Mouse (Mus musculus): ENCODE measurements around the gene Ncoa7. TPM values are rescaled to one million over a fixed set of nuclear protein-coding genes. Genes with fewer than 3 reads are reported as not detected.

Gene Ncoa7
- polyA plus RNA-seq, 1 experiment: 2.7 TPM

DNA sequence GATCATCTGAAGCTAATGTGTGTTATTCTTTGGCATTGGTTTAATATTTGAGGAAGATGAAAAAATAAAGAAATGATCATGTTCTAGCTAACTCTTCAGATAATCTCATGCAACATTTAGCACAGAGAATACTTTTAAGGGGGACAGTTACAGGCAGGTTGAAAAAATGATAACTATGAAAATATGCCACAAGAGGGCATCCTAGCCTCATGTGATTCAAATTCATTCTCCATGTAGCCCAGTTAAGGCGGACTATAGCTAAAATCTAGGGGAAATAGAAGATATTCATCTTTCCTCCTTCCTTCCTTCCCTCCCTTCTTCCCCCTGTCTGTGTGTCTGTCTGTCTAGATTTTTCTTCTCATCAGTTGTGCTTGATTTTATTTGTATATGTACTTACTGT, 21.9 kb upstream of the Ncoa7 start:
- H3K4me2 ChIP-seq (ENCODE audit: low read depth): no peak overlapping the region
- no peak overlapping the region for H3ac ChIP-seq (ENCODE audit: control insufficient read depth, insufficient read length)
- H3K36me3 ChIP-seq (ENCODE audit: control insufficient read depth, insufficient read depth): no peaks in the 10 kb centered on the region
- H3K79me2 ChIP-seq (ENCODE audit: control insufficient read depth, insufficient read depth): no peaks in the 10 kb centered on the region
- TF ChIP-seq SRF (IDR thresholded peaks at IDR 0.05; ENCODE audit: control insufficient read depth, insufficient read length, low read depth) (no peak), POLR2AphosphoS2 (IDR thresholded peaks at IDR 0.05; ENCODE audit: insufficient read length, low read depth) (no peak), E2F4 (IDR thresholded peaks at IDR 0.05; ENCODE audit: insufficient read depth) (no peak), MYOD1 (IDR thresholded peaks at IDR 0.05; ENCODE audit: control insufficient read depth in 1 of 3, insufficient read length in 2 of 3, low read depth in 2 of 3) (no peak), REST (IDR thresholded peaks at IDR 0.05; ENCODE audit: insufficient read depth, insufficient read length) (no peak)
- peaks cover 6% of the 10 kb centered on the region for H3K27me3 ChIP-seq (ENCODE audit: control insufficient read depth, insufficient read depth, insufficient read length)
- H3K4me3 ChIP-seq: no peak overlapping the region

DNA sequence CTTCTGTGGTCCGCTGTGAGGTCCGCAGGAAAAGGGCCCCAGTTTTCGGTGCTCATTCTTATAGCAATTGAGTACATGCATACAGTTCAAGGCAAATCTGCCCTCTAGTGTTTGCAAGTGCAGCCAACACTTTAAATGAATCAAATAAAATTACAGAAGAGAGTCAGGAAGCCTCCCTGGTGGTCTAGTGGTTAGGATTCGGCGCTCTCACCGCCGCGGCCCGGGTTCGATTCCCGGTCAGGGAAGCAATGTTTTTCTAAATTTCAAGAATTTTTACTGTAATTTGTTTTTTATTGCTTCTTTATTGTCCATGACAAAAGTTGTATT, 7.8 kb upstream of the Ncoa7 start:
- Histone ChIP-seq H3K4me3 (peak overlapping the region; percentile 19), H3K4me2 (ENCODE audit: low read depth) (peak overlapping the region; percentile 74), H3K27me3 (ENCODE audit: control insufficient read depth, insufficient read depth, insufficient read length) (no peaks in the 10 kb centered on the region), H3K36me3 (ENCODE audit: control insufficient read depth, insufficient read depth) (no peaks in the 10 kb centered on the region), H3K79me2 (ENCODE audit: control insufficient read depth, insufficient read depth) (no peaks in the 10 kb centered on the region), H3ac (ENCODE audit: control insufficient read depth, insufficient read length) (no peak overlapping the region)
- no peak for TF ChIP-seq TCF3 (IDR thresholded peaks at IDR 0.05; ENCODE audit: insufficient read length, low read depth)
- TF ChIP-seq MYOG (IDR thresholded peaks at IDR 0.05; ENCODE audit: control insufficient read depth in 1 of 3, insufficient read depth in 1 of 3, insufficient read length in 2 of 3, low read depth in 2 of 3): no peak
- no peak for TF ChIP-seq POLR2AphosphoS2 (IDR thresholded peaks at IDR 0.05; ENCODE audit: insufficient read length, low read depth)
- no peak for TF ChIP-seq POLR2A (IDR thresholded peaks at IDR 0.05; ENCODE audit: insufficient read length, low read depth)

DNA sequence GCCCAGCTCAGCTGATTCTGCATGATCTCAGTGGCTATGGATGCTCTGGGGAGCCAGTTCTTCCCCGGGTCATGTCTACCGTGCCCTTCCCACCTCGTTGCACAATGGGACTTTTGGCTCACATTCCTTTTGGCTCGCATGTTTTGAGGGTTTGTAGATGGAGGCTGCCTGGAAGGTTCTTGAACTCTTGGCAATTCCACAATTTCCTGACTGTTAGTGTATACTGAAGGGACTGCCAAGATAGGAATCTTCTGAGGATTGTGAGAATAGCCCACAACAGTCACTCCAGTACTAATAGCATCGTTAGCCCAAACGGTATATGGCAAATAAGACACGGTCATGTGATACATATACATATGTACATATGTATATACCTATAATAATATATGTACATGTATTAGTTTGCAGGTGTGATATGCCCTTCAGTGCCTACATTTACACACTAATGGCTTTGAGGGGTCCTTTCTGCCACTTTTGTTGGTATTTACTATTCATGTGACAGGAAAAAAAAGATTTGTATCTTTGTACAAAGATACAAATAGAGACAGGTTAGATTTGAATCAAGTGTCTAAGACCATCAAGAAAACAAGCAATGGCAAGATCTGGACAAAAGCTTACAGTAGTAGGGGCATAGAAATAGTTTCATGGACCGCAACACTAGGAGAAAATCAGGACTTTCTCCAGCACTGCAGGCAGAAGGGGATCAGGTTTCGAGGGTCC, 7.3 kb upstream of the Ncoa7 start:
- TF ChIP-seq CEBPB (IDR thresholded peaks at IDR 0.05; ENCODE audit: insufficient read depth, poor library complexity, severe bottlenecking) (peak; percentile 52; the same call in 1 of the 2 replicates), USF1 (IDR thresholded peaks at IDR 0.05; ENCODE audit: low read depth) (peak; percentile 17), MYOG (IDR thresholded peaks at IDR 0.05; ENCODE audit: control insufficient read depth in 1 of 3, insufficient read depth in 1 of 3, insufficient read length in 2 of 3, low read depth in 2 of 3) (no peak)
- Histone ChIP-seq H3ac (ENCODE audit: control insufficient read depth, insufficient read length) (no peak overlapping the region), H3K36me3 (ENCODE audit: control insufficient read depth, insufficient read depth) (no peaks in the 10 kb centered on the region), H3K4me2 (ENCODE audit: low read depth) (peak overlapping the region; percentile 74), H3K4me3 (peak overlapping the region; percentile 19), H3K79me2 (ENCODE audit: control insufficient read depth, insufficient read depth) (no peaks in the 10 kb centered on the region), H3K27me3 (ENCODE audit: control insufficient read depth, insufficient read depth, insufficient read length) (no peaks in the 10 kb centered on the region)

DNA sequence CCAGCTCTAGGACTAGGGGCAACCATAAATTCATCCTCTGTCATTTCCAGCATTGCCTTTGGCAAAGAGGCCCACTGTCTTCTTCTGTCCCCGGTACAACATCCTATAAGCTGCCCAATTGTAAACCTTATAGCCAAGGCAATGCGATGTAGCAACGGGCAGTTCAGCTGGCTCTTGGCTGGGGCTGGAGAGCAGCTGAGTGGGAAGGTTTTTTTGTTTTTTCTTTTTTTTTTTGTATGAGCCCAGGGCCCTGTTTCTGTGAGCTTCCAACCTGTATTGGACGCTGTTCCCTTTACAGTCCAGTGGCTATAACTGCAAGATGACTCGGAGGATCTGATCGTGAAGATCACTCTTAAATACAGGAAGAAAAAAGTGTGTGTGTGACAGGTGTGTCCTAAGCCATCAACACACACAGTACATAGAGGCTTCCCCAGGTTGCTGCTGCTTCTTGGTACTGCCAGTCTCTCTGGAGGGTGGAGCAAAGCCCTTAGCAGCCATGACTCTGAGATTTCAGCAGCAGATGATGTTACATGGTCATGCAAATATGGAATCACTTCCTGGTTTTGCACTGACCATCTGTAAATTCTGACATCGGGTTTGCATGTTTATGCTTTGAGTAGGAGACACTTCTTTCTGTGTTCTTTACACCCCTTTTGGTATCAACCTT, 594 bp upstream of the Ncoa7 start:
- H3K4me3 ChIP-seq: peak overlapping the region; percentile 40
- H3ac ChIP-seq (ENCODE audit: control insufficient read depth, insufficient read length): peak overlapping the region; percentile 43
- no peaks in the 10 kb centered on the region for H3K27me3 ChIP-seq (ENCODE audit: control insufficient read depth, insufficient read depth, insufficient read length)
- TF ChIP-seq USF1 (IDR thresholded peaks at IDR 0.05; ENCODE audit: low read depth): no peak
- TF ChIP-seq MYOG (IDR thresholded peaks at IDR 0.05; ENCODE audit: control insufficient read depth in 1 of 3, insufficient read depth in 1 of 3, insufficient read length in 2 of 3, low read depth in 2 of 3): no peak
- no peak for TF ChIP-seq CEBPB (IDR thresholded peaks at IDR 0.05; ENCODE audit: insufficient read depth, poor library complexity, severe bottlenecking)
- TF ChIP-seq MYOD1 (IDR thresholded peaks at IDR 0.05; ENCODE audit: control insufficient read depth in 1 of 3, insufficient read length in 2 of 3, low read depth in 2 of 3): no peak
- TF ChIP-seq MAX (IDR thresholded peaks at IDR 0.05; ENCODE audit: low read depth): no peak
- no peaks in the 10 kb centered on the region for H3K36me3 ChIP-seq (ENCODE audit: control insufficient read depth, insufficient read depth)
- no peaks in the 10 kb centered on the region for H3K79me2 ChIP-seq (ENCODE audit: control insufficient read depth, insufficient read depth)
- peak overlapping the region; percentile 76 for H3K4me2 ChIP-seq (ENCODE audit: low read depth)

- Histone ChIP-seq H3K4me3 (peak overlapping the region; percentile 40), H3K4me2 (ENCODE audit: low read depth) (peak overlapping the region; percentile 93), H3K36me3 (ENCODE audit: control insufficient read depth, insufficient read depth) (no peaks in the 10 kb centered on the region), H3K27me3 (ENCODE audit: control insufficient read depth, insufficient read depth, insufficient read length) (no peaks in the 10 kb centered on the region), H3K79me2 (ENCODE audit: control insufficient read depth, insufficient read depth) (no peaks in the 10 kb centered on the region), H3ac (ENCODE audit: control insufficient read depth, insufficient read length) (peak overlapping the region; percentile 43)
- TF ChIP-seq MYOD1 (IDR thresholded peaks at IDR 0.05; ENCODE audit: control insufficient read depth in 1 of 3, insufficient read length in 2 of 3, low read depth in 2 of 3): no peak
- no peak for TF ChIP-seq POLR2A (IDR thresholded peaks at IDR 0.05; ENCODE audit: insufficient read length, low read depth)
- TF ChIP-seq USF1 (IDR thresholded peaks at IDR 0.05; ENCODE audit: low read depth): no peak
These were observed 1.1 kb downstream of the Ncoa7 start for GRCm38 (mm10) chr10:30802033-30802432.

All from myocyte (in vitro differentiated cells).